Mouse (Mus musculus): ENCODE results near the gene Eefsec. TPM values are rescaled to one million over a fixed set of nuclear protein-coding genes. Genes with fewer than 3 reads are reported as not detected.

The Eefsec gene
- polyA plus RNA-seq, 3 experiments from 2014 or later = 18.1 to 35.8 (median 34.7) TPM

DNA sequence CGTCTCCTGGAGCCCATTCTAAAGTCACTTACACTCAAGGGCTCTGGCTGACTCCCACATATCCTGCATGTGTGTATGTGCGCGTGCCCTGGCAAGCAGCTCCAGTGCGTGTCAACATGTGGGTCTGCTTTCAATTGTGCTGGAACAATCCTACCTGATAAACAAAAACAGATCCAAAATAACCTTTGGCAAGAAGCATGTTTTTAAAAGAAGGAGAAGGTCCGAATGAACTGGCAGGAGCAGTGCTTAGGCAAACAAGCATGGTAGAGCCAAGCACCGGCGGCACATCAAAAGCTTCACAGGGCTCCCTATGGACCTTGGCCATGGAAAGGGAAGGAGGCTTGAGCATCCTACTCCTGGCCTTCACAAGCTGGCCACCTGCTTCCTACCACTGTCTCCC is 105.6 kb downstream of the Eefsec start:
- no peak for ATAC-seq

DNA sequence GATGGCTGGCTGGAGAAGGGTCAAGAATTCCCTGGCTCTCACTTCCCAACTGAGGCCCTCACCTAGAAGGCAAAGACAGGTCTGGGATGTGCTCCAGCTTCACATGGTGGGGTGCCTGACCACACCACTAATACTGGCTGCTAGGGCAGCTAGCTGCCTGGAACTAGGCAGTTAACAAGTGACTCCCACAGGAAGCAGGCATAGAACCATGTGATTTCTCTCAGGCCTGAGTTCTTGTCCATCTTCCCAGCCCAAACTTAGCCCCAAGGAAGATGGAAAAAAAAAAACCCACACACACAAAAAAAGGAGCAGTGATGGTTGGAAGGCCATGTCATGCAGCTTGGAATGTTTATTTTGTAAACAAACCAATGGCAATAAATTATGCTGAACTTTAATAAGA is 117.0 kb downstream of the Eefsec start:
- no peak for ATAC-seq

DNA sequence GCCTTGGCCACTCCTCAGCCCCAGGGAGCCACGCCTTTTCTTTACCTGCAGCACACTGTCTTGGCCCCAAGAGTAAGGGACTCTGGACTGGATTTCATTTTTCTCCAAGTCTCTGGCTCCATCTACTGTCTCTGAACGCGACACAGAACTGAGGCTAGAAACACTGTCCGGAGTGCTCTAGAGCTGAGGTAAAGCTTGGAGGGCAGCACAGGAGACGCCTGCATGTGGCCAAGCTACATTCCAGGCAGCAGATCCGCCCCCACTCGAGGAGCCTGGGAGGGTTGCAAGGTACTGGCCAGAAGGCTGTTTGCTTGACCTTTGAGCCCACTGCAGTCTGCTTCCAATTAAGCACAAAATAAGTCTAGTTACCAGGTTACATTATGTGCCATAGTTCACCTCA is 124.5 kb downstream of the Eefsec start:
- ATAC-seq = no peak

DNA sequence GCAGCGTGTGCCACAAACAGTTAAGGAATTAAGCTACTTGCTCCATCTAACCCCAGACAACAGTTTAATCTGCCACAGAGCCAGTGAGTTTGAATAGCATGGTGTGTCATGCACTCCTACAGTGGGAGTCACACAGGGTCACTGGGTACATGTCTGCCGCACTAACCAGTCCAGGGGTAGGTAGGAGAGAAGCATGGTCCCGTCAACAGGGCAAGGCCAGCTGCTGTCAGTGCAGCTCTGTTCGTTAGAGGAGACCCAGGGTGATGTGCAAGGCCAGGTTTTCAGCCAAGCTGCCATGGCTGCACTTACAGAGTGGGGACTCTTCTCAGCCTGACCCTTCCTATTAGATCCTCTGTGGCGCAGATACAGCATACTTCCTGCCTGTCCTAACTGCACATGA is 125.1 kb downstream of the Eefsec start:
- ATAC-seq = no peak

DNA sequence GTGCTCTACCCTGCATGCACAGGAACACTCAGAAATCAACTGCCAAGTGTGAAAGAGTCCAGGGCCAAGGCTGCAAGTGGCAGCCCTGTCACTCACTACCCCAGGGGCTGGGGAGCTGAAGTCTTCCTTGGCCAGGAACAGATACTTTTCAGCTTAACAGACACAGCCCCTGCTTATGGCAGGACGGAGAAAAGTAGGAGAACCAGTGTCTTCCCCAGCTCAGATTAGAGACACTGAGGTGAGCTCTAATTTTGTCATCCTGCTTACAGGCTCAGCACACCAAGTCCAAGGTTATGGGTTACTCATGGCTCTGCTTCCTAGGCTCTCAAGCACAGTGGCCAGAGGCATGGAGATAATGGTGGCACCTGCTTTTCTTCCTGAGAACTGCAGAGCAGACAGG is 126.6 kb downstream of the Eefsec start:
- no peak for ATAC-seq

DNA sequence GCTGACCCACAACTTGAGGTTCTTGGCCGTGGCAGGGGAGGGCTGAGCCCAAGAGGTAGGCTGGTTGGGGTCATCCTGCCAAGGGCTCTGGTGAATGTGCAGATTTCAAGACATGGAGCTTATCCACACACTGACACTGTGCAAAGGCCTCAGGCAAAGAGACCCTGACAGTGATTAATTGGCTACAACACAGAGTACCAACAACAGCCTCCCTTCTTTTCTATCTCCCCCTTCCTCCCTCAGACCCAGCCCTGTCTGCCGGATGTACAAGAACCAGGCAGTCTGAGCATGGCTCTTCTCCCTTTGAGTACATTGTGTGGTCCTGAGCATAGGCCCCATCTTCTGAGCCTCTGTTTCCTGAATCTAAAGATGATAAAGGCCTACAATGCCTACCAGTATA is 131.0 kb downstream of the Eefsec start:
- ATAC-seq = no peak

DNA sequence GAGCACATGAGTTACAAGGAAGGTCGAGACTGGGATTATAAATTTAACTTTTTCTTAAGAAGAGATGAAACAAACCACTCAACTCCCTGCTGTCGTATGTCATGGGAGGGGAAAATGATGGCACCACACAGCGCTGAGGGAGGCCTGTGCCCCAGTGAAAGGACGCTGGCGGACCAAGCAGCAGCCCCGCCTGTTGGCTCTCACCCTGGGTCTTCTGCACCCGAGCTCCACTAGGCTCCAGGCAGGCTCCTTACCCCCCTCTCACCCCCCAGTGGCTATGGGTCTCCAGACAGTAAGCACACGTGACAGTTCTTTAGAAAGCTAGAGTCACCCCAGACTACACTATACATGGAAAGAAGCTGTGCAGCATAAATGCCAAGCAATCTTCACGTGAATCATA is 132.4 kb downstream of the Eefsec start:
- no peak for ATAC-seq

DNA sequence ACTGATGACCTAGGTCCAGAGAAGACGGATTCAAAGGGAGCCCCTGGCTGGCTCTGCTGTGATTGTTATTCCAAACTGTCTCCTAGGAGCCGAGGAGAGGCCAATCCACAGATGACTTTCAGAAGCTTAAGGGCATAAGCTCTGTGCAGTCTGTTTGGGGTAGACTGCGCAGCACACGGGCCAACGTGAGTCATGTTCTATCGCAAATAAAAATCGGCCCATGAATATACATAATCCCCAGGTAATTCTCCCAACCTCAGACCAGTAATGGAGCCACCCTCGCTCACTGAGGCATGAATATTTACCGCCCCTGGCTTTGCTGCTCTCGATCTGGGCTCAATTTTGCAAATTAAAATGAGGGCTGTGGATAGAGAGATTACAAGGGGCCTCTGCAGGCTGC is 134.7 kb downstream of the Eefsec start:
- ATAC-seq = no peak

DNA sequence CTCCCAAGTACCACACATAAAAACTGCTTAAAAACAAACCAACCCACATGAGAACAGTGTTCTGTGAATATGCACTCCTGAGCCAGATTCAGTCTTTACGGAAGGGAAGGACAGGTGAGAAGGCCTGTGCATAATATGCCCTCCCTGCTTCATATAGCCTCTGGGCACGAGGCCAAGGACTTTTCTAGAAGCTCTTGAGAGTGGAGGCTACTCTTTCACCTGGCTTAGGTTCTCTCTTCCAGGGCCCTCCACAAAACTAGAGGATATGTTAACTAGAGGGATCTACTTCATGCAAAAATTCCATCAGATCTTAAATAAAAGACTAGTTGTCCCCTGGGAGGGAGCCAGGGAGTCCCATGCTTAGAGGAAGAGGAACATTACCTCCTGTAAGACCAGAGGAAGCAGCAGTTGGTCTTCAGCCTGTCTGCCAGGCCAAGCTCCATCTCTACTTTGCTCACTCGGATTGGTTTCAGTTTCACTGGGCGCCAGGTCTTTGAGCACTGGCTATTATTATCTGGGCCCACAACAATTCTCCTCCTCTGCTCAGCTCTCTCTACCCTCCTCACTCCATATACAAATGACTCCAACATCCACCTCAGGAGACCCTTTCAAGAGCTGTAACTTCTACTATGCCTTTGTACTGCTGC is 140.1 kb downstream of the Eefsec start:
- no peak for ATAC-seq

DNA sequence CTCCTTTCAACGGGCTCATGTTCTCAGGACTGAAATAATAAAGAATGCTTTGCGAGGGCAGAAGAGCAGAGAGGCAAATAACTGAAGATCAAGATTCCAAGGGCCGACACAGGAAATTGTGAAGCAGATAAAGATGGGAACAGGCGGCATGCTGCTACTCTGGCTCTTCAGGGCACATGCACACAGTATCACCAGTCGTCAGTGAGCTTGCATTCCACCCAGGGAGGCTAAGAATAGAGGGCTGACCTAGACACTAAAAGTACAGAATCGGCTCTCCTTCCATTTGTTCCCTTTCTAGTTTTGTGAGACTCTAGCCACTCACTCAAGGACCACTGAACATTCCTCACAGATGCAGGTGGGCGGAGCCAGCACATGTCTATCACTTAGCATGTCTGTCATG is 145.1 kb downstream of the Eefsec start:
- ATAC-seq = no peak

DNA sequence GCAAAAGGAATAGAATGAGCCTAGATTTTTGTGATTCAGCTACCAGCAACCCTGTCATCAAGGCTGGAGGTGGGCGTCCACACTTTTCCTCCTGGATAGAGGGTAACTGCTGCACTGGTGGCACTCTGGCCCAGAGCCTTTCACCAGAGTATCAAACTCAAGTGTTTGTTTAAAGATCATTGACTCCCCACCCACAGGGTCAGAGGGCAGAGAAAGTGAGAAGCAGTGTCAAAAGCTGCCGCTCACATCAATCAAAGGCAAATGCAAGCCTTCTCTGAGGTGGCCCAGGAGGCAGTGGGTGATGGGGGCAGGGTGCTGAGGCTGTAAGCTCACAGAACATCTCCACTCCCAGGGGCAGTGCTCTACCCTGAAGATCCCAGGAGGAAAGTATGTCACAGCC is 146.8 kb downstream of the Eefsec start:
- ATAC-seq = no peak

DNA sequence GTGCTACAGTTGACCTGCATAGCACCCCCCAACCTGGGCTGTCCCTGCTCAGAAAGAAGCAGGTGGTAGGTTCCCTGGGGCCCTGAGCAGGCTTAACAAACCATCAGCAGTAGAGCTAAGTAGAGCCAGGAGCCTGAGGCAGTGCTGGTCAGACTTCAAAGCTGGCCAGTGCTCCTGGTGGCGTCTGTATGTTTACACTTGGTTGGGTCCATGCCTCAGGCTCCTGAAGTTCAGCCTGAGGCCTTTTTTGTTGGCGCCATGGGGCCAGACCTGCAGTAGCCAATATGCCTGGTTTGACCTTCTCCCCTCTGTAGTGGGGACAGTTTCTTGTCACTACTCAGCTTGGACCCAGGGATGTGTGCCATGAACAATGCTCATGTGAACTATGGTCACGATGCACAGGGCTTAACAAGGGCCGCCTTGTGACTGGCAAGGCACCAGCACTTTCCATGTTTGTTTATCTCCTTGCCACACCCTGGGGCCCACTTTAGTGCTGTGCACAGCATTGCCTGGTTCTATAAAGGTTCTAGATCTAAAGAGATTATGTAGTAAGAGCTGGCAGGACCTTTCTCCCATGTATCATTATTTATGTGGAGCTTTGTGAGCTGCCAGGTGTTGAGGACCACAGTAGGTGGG is 153.9 kb downstream of the Eefsec start:
- ATAC-seq = no peak

DNA sequence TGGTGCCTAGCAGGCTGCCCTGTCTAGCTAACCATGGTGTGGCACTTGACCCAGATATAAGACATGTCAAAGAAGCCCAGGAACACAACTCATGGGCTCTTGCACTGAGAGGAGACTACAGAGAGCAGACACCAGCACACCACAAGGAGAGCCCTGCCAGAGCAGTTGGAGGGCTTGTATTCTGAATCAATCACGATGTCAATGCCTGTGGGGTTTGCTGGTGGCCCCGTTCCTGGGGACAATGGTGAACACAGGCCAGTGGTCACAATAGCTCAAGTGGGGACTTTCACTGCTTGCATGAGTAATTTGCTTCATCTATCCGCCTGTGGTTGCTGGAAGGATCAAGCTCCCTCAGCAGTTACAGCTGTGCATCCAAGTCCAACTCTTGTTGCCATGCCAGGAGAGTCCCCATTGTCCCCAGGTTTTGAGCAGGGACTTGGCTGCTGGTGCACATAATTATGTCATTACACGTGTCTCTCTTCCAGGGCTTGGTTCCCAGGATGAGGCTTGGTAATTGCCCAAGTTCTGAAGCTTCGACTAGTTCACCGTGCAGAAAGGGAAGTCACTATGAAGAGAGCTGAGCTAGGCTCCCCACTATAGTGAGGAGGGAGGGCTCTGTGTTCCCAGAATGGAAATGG is 156.1 kb downstream of the Eefsec start:
- no peak for ATAC-seq

DNA sequence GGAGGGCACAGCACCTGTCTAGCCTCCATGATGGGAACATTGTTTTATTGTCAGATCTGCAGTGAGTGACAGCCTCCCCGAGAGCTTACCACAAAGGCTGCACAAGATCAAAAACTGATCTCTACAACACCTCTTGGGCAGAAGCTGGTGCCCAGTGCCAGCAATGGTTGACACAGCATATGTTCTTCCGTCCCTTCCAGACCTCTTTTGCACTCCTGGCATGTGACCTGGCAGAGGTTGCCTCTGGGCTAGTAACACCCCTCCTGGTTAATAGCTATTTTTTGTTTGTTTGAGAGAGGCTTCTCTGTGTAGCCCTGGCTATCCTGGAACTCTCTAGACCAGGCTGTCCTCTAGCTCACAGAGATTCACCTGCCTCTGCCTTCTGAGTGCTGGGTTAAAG is 168.2 kb downstream of the Eefsec start:
- no peak for ATAC-seq

DNA sequence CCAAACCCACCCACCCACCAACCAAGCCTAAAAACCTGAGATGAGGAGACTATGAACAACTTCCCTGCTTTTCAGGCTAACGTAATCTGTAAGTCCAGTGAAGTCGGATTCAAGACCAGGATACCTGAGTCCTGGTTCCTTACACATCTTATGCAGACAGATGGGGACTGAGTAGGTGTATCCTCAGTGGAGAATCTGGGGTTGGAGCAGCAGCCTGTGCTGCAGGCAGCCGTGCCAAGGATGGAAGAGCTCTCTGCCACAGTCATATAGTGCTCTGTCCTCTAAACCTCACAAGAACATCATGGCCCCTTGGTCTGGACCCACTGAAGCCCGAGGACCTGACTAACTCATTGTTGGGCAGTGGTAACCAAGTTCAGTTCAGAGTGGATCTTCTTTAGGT is 169.1 kb downstream of the Eefsec start:
- no peak for ATAC-seq

DNA sequence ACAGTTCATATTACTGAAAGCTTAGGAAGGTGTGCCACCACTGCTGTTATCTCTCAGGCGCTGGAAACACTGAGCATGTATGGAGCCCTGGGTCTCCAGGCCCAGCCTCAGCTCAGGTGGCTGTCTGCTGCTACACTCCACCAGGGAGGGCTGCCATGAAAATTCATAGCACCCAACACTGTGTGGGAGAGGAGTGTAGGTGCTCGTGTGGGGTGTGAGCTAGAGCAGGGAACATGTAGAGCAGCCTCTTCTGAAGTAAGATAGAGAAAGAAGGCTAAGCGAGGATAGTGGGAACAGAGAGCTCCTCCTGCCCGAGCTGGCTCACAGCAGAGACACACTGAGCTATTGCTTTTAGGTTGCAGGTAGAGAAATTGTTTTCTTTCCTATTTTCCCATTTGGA is 170.1 kb downstream of the Eefsec start:
- no peak for ATAC-seq

DNA sequence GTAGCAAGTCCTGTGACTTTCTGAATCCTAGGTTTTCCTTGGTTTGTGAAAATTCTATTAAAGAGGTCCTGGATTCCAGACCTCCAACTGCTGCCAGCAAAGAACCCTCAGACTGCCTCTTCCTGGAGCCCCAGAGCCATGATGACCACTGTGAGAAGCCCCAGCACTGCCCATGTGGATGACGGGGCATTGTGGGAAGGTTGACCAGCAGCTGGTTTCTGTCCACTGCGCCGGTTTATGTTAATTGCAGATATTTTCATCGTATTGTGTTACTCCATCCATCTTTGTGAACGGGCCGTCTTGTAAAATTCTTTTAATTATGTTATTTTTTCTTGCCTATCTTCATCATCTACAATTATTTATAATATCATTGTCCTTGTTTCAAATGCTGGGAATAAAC is 171.7 kb downstream of the Eefsec start:
- ATAC-seq = no peak

DNA sequence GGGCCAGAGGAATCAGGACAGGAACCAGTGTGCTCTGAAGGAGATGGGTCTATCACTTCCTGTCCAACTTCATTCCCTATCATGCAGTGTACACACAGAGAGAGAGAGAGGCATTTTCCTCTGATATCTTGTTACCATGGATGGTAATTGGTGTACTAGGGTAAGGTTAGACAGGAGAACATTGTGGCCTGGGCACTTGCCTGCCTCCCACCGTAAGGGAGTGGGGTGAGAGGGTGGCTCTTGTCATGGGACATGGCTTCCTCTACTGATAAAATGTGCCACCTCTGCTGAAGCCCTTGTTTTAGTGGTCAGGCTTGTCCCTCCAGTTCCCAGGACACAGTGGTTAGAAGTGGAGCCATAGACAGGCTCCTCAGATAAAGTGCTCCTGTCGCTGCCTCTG is 178.4 kb downstream of the Eefsec start:
- no peak for ATAC-seq

DNA sequence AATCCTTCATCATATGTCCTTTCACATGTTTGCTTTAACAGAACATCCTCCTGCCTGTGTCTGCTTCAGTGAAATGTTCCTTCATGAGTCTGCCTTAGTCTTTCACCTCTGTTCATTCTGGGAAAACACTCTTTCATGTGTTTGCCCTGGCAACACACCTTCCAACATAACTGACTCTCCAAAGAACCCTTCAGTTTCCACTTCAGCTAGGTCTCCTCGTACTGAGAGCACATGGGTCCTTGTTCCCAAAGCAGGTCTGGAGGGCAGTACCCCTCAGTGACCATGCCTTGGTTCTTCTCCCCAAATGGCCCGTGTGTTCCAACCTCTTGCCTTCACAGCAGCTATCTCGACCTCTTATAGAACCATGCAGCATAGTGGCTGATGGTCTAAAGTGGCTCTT is 179.3 kb downstream of the Eefsec start:
- ATAC-seq = no peak

DNA sequence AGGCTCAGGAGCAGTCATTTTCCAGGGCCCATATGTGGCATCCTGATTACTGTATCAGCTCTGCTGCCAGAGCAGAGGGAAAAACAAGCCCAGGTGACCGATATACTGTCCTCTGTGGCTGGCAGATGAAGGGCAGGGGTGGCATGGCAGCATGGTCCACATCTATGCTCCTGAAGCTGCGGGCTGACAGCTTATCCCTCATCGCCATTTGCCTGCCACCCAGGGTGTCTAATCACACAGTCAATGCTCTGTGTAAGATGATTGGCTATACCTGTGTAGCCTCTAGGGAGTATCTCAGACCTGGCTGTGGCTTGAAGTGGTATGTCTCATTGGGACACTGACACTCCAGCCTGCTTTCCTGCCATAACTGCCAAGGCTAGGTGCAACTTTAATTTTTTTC is 180.3 kb downstream of the Eefsec start:
- no peak for ATAC-seq

DNA sequence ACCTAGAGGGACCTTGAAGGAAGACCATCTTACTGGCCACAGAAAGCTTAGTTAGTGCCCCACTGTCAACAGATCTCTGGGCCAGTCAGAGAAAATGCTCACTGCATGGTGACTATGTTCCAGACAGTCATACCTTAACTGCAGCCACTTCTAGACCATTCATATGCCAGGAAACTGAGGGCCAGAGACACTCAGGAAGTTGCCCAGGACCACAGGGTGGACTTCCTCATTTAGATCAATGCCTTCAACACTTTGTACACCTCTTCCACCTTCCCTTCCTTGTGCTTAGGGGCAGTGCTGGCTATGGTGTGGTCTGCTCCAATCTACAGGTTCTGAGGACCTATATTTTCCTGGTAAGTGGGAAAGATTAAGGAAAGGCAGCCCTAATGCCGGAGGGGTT is 181.0 kb downstream of the Eefsec start:
- ATAC-seq = no peak

DNA sequence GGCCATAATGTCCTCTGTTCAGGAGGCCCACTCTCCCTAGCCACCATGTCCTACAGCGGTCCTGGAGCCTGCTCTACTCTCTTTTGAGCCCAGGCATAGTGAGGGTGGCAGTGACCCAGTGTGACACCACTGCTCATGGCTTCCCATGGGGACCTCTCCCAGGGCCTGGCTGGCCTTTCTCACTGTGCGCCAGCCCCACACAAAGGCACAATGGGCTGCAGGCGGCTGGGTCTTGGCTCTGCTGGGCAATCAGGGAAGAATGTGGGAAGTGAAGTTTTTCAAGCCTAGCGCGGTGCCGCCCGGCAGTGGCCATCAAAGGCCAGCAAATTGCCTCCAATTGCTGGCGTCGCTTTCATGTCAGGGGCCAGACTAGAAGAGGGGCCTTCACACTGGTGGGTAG is 184.2 kb downstream of the Eefsec start:
- ATAC-seq = no peak

DNA sequence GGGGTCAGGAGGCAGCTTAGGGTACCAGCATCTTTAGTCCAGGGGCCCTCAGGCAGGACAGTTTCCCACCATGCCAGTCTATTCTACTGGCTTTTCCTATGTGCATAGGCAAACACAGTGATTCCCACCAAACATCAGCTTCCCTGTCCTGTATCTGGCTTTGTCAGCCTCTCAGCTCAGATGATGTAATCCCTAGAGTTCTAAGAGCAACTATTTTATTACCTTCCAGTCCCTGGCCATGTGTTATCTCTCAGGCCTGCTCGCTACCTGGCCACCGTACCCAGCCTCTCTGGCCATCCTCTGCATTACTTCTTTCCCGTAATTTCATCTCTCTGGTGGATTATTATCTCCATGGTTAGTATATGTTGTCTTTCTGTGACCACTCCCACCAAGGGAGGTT is 185.7 kb downstream of the Eefsec start:
- no peak for ATAC-seq

DNA sequence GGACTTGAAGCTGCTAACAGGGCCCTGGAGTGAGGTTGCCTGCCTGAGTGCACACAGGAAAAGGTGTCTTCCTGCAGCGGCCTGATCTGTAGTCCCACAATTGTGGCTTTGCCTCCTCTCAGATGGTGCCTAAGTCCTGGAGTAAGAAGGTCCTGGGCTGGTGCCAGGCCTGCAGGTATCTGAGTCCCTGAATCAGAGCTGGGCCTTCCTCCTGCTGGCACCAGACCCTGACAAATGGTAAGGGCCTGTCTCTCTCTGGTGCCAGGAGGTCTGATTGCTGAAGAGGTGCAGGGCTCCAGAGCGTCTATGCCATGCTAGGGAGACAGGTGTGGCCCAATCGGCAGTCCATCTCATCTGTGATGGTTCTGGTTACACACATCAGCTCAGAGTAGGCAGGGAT is 186.7 kb downstream of the Eefsec start:
- ATAC-seq = no peak

DNA sequence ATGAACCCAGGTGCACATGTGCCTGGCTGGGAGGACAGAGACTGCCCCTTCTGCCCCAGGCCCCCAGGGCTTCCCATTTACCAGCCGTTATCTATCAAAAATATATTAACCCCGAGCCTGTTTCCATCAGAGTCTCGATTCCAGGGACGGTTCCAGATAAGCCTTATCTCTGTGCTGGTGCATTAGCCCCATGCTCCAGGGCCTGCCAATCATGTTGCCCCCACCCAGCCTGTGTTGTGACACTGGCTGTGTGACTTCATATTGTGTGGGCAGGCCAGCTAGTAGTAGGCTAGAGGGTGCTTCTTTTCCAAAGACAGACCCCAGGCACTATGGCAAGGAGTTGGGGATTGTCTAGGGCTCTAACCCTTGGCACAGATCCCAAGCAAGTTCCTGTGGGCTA is 190.9 kb downstream of the Eefsec start:
- ATAC-seq = no peak
